Mouse (Mus musculus) Muller cell, postnatal 12 days (primary cell): Measurements from ENCODE around the gene Gm3336.

Experiments used
- DNase-seq: peaks from one replicate; pipeline ENCODE4 v3.0.0-alpha.2; 2015; ENCODE audit errors: inconsistent ontology term

The Gm3336 gene

DNA sequence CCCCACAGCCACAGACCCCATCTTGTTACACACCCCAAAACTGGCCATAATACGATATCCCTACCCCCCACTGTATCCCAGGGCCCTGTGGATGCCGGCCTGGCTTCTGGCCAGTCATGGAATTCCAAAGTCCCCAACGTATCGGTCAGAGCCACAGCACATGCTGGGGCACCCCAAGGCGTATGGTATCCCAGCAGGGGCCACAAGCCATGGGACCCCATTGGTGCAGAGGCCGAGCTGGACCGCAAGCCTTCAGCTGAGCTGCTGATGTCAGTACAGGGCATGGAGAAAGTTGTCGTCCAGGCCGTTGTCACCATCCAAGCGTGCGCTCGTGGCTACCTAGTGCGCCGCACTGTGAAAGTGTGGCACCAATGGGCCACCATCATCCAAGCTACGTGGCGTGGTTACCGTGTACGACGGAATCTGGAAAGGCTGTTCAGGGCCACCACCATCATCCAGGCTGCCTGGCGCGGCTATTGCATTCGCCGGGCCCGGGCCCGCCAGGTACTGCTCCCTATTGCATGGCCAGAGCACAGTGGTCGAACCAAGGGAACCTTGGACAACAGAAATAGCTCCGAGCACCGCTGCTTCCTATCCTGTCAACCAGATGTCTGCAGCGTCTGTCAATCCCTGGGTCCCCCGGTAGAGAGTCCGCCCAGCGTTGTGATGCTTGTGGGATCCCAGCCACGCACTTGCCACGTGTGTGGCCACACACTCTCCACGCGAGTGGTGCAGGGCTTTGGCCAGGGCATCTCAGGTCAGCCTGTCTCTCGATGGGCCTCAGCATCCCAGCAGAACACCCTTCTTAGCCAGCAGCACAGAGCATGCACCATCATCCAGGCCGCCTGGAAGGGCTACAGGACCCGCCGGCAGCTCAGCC lies 1.6 kb upstream of the Gm3336 start:
- DNase-seq = no peak

- no peak for DNase-seq
Measured at GRCm38 (mm10) chr8:70719796-70720270, 1.5 kb downstream of the Gm3336 start.

- peak; percentile 48 for DNase-seq
Measured at GRCm38 (mm10) chr8:70720739-70721138, 2.4 kb downstream of the Gm3336 start.

GRCm38 (mm10) chr8:70721601-70722000 lies 3.3 kb downstream of the Gm3336 start:
- no peak for DNase-seq

- DNase-seq = no peak
Measured at GRCm38 (mm10) chr8:70723486-70724210, 5.3 kb downstream of the Gm3336 start, which contains the start of gene Pde4c. Pde4c (plus strand) TSS chr8:70723720.

DNA sequence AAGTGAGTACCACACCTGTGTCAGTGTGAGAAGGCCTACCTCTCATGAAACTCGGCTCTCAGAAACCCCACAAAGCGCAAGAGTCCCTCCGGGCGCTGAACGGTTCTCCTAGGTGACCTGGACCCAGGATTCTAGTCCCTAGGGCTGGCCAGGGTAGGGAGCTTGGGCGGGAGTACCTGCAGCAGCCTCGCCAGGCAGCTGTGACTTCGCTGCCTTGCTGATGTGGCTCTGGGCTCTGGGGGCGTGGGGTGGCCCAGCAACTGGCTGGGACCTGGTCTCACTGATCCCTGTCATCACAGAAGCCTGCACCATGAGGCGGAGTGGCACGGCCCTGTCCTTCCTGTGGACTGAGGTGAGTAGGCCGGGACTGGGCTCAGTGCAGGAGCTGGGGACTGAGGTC lies 5.9 kb downstream of the Gm3336 start:
- no peak for DNase-seq

DNA sequence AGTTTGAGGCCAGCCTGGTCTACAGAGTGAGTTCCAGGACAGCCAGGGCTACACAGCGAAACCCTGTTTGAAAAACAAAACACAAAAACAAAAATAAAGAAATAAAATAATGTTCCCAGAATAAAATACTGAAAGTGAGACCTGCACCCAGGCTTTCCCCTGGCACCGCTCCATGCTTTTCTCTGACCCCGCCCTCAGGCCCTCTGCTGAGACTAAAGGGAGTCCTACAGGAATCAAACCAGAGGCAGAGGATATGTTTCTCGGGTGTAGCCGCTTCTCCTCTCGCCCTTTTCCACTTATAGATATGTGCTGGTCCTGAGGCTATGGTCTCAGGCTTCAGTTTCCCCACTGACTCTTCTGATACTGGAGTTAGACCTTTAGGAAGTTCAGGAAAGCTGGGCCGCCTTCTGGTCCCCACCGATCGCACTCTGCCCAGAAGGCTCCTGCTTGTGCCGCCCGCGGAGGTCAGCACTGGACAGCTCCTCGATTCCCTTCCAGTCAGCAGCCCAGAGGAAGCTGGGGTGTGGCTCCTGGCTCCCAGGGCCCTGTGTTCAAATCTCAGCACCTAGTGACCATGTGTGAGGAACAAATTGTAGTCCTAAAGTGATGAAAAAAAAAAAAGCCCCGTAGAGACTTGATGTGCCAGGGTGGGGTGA lies 7.6 kb downstream of the Gm3336 start:
- DNase-seq = peak; percentile 37

GRCm38 (mm10) chr8:70726721-70727120 lies 8.4 kb downstream of the Gm3336 start:
- DNase-seq = no peak

DNA sequence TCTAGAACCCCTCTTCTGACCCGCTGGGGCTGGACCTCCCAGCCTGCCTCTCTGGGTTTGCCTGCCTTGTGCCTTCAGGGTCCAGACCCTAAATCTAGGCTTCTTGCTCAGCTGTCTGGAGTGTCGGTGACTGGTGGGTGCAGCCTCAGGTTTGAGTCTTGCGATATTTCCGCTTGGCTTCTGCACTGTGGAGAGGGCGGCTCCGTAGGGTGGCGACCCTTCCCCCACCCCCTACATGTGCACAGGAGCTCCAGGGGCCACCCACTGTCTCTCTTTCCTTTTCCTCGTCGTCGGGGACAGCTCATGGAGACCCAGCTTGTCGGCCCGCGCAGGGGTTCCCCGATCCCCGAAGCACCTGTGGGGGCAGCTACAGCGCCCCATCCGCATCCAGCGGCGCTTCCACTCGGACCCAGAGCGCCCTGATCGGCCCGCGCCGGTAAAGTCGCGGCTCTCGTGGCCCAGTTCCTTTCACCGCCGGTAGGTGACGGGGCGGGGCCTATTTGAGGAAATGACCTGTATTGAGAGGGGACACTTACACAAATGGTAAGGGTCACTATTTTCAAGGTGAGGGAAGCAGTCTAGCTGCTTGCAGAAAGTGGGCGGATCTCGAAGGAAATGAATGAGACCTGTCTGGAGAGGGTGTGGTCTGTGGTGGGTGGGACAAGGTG lies 11.6 kb downstream of the Gm3336 start:
- no peak for DNase-seq

- no peak for DNase-seq
Measured at GRCm38 (mm10) chr8:70730956-70731355, 12.6 kb downstream of the Gm3336 start.

DNA sequence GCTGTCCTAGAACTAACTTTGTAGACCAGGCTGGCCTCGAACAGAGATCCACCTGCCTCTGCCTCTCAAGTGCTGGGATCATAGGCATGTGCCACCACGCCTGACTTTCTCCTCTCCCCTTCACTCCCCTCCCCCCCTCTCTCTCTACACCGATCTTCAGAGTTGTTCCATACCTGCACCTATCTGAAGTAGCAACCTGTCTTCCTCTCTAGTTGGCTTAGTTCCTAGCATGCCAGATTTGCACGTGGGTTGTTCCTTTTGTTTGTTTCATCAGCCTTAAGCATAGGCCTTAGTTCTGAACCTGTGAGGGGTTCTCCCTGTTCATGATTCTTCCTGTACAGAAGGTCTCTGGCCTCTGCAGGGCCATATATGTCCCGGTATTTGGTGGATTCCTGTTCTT lies 19.4 kb downstream of the Gm3336 start:
- no peak for DNase-seq

DNA sequence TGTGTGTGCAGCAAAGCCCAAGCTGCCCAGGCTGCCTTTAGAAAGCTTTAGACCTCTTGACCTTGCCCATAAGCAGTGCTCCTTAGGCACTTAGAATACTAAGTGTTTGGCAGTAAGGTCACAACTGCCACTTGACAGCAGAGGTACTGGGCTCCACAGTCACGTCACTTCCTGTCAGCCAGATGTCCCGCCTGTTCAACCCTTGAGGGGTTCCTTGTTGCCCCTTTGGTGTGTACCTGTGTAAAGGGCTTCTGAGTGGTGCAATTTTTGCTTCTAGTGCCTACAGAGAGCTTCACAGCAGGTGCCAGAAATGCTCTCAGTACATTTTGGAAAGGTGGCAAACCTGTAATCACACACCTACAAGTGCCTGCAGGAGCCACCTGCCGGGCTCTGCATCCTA lies 19.9 kb downstream of the Gm3336 start:
- no peak for DNase-seq

DNA sequence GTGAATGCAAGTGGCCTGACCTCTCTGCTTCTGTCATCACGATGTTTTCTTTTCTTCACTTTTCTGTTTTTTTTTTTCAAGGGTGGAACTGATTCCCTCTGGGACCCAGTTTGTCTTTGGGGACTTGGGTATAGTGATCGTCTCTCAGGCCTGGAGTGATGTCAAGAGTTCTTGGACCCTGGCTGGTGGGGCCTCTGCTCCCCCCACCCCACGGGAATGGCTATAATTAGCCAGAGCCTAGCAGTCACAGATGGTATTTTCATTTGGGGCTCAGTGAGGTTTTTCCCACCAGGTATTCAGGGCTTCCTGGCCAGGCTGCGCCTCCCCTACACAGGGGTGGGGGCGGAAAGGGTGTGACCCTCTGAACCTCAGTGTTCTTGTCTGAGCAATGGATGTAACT lies 23.3 kb downstream of the Gm3336 start:
- DNase-seq = no peak

DNA sequence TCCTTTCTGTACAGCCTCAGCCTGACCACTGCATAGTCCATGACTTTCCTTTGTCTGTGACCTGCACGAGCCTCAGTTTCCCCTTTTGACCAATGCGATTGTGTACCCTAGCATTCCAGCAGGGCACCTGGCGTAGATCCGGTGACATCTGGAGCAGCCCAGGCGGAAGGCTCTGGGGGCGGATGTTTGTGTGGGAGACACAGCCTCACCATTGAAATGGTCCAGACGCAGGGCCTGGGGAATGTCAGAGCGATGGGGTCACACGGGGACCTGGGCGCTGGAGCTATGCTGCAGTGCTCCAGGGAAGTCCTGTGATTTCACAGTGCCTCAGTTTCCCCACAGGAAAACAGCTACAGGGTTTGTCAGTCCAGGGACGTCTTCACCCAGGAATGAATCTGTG lies 23.8 kb downstream of the Gm3336 start:
- no peak for DNase-seq

GRCm38 (mm10) chr8:70742981-70743655 lies 24.8 kb downstream of the Gm3336 start:
- DNase-seq = no peak

DNA sequence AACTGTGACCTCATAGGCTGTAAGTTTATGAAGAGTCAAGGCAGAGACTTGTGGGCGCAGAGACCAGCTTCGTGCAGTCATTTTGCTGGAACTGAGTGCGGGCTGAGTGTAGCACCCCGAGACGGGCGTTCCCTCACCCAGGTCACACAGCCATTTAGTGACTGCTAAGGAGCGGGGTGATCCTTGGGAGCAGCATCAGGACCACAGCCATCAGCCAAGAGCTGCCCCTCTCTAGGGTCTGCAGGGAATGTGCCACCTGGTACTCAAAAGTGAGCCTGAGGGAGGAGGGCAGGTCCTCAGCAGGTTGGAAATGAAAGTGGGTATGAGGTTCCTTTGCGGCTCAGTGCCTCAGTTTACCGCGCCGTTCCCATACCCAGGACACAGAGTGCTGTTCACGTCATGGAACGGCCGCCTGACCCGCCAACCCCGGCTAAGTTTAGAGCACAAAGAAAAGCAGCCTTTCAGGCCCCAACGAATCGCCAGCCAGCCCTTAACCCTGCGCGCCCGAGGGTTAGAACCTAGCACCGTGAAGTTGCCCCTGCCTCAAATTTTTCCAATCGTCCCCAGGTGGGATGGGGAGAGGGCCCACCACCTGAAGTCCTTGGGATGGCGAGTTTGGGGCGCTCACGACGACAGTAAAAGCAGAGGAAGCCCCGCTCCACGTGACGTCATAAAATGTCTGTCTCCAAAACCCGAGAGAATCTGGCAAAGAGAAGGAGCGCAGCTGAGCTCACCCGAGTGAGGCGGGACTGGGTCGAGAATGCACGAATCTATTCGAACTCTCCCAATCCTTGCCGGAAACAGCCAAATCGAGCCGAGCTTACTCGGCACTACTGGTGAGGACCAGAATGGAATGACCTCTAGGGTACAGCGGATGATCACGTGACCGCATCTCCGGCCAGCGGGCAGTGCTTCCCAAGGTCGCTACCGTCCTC lies 25.6 kb downstream of the Gm3336 start:
- DNase-seq = peak; percentile 46

- DNase-seq = no peak
Measured at GRCm38 (mm10) chr8:70744806-70745205, 26.5 kb downstream of the Gm3336 start.

- DNase-seq = no peak
Measured at GRCm38 (mm10) chr8:70745691-70746220, 27.4 kb downstream of the Gm3336 start.

- DNase-seq = no peak
Measured at GRCm38 (mm10) chr8:70746676-70747075, 28.3 kb downstream of the Gm3336 start.
